Mouse (Mus musculus) CH12.LX (cell line): ENCODE data around the gene Myo18a.

Source experiments
- BHLHE40 ChIP-seq: IDR thresholded peaks from 2 replicates; pipeline ENCODE4 v1.6.1; 2011; ENCODE audit warnings: mild to moderate bottlenecking, low read depth, low read length, improper control_type of control experiment
- EP300 ChIP-seq: IDR thresholded peaks from 2 replicates; pipeline ENCODE4 v1.6.1; 2011; ENCODE audit warnings: low read length, improper control_type of control experiment
- MEF2A ChIP-seq: IDR thresholded peaks from 2 replicates; pipeline ENCODE4 v1.6.1; 2014; ENCODE audit warnings: low read depth, mild to moderate bottlenecking, inconsistent platforms, low read length, improper control_type of control experiment, borderline replicate concordance
- POLR2A ChIP-seq: IDR thresholded peaks from 2 replicates; pipeline ENCODE4 v1.6.1; 2011; ENCODE audit warnings: low read depth, mild to moderate bottlenecking, improper control_type of control experiment, low read length
- UBTF ChIP-seq: IDR thresholded peaks from 2 replicates; pipeline ENCODE4 v1.6.1; 2012; ENCODE audit warnings: low read depth, mild to moderate bottlenecking, inconsistent platforms, low read length, improper control_type of control experiment, moderate library complexity
- ZNF384 ChIP-seq: IDR thresholded peaks from 2 replicates; pipeline ENCODE4 v1.6.1; 2012; ENCODE audit warnings: low read depth, low read length, improper control_type of control experiment, inconsistent platforms

GRCm38 (mm10) chr11:77901366-77901765, 138.3 kb downstream of the Myo18a start:
- no peak for TF ChIP-seq MEF2A
- no peak for TF ChIP-seq POLR2A
- no peak for TF ChIP-seq BHLHE40
- TF ChIP-seq EP300 = no peak
- TF ChIP-seq ZNF384 = no peak
- TF ChIP-seq UBTF = no peak
